Mouse (Mus musculus): ENCODE data around the gene Spata13. TPM values are rescaled to one million over a fixed set of nuclear protein-coding genes. Genes with fewer than 3 reads are reported as not detected.

Gene Spata13
- total and polyA plus RNA-seq, 2 experiments from 2014 or later, result 13.9 to 50.9 TPM

- H3K27ac ChIP-seq (ENCODE audit: low read depth), result peak overlapping the region; percentile 43
- no peak overlapping the region for H3K4me2 ChIP-seq (ENCODE audit: low read depth, low read length)
- H3K4me1 ChIP-seq (ENCODE audit: control insufficient read depth, insufficient read depth), result peaks cover 9% of the 10 kb centered on the region
- WGBS, result 20% methylated on average over 4 of the region's 4 CpGs
- H3K27me3 ChIP-seq (ENCODE audit: control insufficient read depth, insufficient read depth, low read length), result no peaks in the 10 kb centered on the region
- ATAC-seq (ENCODE audit: insufficient read depth, low read depth) (no peak), DNase-seq (ENCODE audit: low spot score) (peak; percentile 45)
- TF ChIP-seq CTCF (IDR thresholded peaks at IDR 0.05; ENCODE audit: low read depth), result no peak
- no peak for TF ChIP-seq EP300 (IDR thresholded peaks at IDR 0.05; ENCODE audit: low read depth)
- no peak overlapping the region for H3K9ac ChIP-seq (replicated peaks; ENCODE audit: low read depth, low read length)
- no peaks in the 10 kb centered on the region for H3K9me3 ChIP-seq (replicated peaks; ENCODE audit: control insufficient read depth, low read length)
- H3K4me3 ChIP-seq (ENCODE audit: low read depth, low read length), result no peak overlapping the region
- no peaks in the 10 kb centered on the region for H3K36me3 ChIP-seq (replicated peaks; ENCODE audit: control insufficient read depth, insufficient read depth, low read length)
Measured at GRCm38 (mm10) chr14:60597571-60597970, 36.2 kb upstream of the Spata13 start.

DNA sequence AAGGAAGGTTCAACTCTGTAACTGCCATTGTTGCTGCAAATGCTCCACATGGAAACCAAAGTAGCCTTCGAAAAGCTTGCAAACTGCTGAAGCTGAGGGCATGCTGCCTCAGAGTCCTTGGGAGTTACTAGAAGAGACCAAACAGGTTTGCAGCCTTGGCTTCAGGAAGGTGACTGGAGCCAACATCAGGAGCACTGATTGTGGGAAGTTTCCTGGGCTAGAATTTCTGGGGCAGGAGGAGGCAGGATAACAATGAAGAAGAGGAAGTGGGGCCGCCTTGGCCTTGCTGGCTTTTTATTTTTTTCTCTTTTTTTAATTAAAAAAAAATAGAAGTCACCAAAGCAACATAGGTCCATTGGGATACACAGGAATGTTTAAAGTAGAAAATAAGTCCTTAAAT lies 34.8 kb upstream of the Spata13 start:
- Histone ChIP-seq H3K27me3 (ENCODE audit: control insufficient read depth, insufficient read depth, low read length) (no peaks in the 10 kb centered on the region), H3K36me3 (replicated peaks; ENCODE audit: control insufficient read depth, insufficient read depth, low read length) (no peaks in the 10 kb centered on the region), H3K9me3 (replicated peaks; ENCODE audit: control insufficient read depth, low read length) (no peaks in the 10 kb centered on the region), H3K4me3 (ENCODE audit: low read depth, low read length) (no peak overlapping the region), H3K27ac (ENCODE audit: low read depth) (peak overlapping the region; percentile 34; the same call in 1 of the 2 replicates), H3K9ac (replicated peaks; ENCODE audit: low read depth, low read length) (no peak overlapping the region), H3K4me2 (ENCODE audit: low read depth, low read length) (no peak overlapping the region), H3K4me1 (ENCODE audit: control insufficient read depth, insufficient read depth) (no peaks in the 10 kb centered on the region)
- no peak for TF ChIP-seq EP300 (IDR thresholded peaks at IDR 0.05; ENCODE audit: low read depth)
- TF ChIP-seq CTCF (IDR thresholded peaks at IDR 0.05; ENCODE audit: low read depth), result no peak
- 0 out of 2 replicates have a peak, but pooled peaks have one; percentile 17 for ATAC-seq (ENCODE audit: insufficient read depth, low read depth)
- DNase-seq (ENCODE audit: low spot score), result no peak
- WGBS, result 58% methylated on average over 2 of the region's 2 CpGs

- DNase-seq (ENCODE audit: low spot score) (no peak), ATAC-seq (ENCODE audit: insufficient read depth, low read depth) (no peak)
- WGBS, result 29% methylated on average over 2 of the region's 2 CpGs
- Histone ChIP-seq H3K27ac (ENCODE audit: low read depth) (no peak overlapping the region), H3K27me3 (ENCODE audit: control insufficient read depth, insufficient read depth, low read length) (no peaks in the 10 kb centered on the region), H3K4me1 (ENCODE audit: control insufficient read depth, insufficient read depth) (no peaks in the 10 kb centered on the region), H3K4me3 (ENCODE audit: low read depth, low read length) (no peak overlapping the region), H3K9ac (replicated peaks; ENCODE audit: low read depth, low read length) (no peak overlapping the region), H3K9me3 (replicated peaks; ENCODE audit: control insufficient read depth, low read length) (no peaks in the 10 kb centered on the region), H3K4me2 (ENCODE audit: low read depth, low read length) (no peak overlapping the region), H3K36me3 (replicated peaks; ENCODE audit: control insufficient read depth, insufficient read depth, low read length) (no peaks in the 10 kb centered on the region)
- TF ChIP-seq CTCF (IDR thresholded peaks at IDR 0.05; ENCODE audit: low read depth) (no peak), EP300 (IDR thresholded peaks at IDR 0.05; ENCODE audit: low read depth) (no peak)
Measured at GRCm38 (mm10) chr14:60605564-60605963, 28.2 kb upstream of the Spata13 start.

GRCm38 (mm10) chr14:60606194-60606593 lies 27.6 kb upstream of the Spata13 start:
- WGBS, result 53% methylated on average over 4 of the region's 4 CpGs
- no peak for DNase-seq (ENCODE audit: low spot score)
- ATAC-seq (ENCODE audit: insufficient read depth, low read depth), result no peak
- Histone ChIP-seq H3K27ac (ENCODE audit: low read depth) (no peak overlapping the region), H3K4me2 (ENCODE audit: low read depth, low read length) (no peak overlapping the region), H3K9ac (replicated peaks; ENCODE audit: low read depth, low read length) (no peak overlapping the region), H3K4me1 (ENCODE audit: control insufficient read depth, insufficient read depth) (no peaks in the 10 kb centered on the region), H3K27me3 (ENCODE audit: control insufficient read depth, insufficient read depth, low read length) (no peaks in the 10 kb centered on the region), H3K9me3 (replicated peaks; ENCODE audit: control insufficient read depth, low read length) (no peaks in the 10 kb centered on the region), H3K36me3 (replicated peaks; ENCODE audit: control insufficient read depth, insufficient read depth, low read length) (no peaks in the 10 kb centered on the region), H3K4me3 (ENCODE audit: low read depth, low read length) (no peak overlapping the region)
- no peak for TF ChIP-seq CTCF (IDR thresholded peaks at IDR 0.05; ENCODE audit: low read depth)
- TF ChIP-seq EP300 (IDR thresholded peaks at IDR 0.05; ENCODE audit: low read depth), result no peak

DNA sequence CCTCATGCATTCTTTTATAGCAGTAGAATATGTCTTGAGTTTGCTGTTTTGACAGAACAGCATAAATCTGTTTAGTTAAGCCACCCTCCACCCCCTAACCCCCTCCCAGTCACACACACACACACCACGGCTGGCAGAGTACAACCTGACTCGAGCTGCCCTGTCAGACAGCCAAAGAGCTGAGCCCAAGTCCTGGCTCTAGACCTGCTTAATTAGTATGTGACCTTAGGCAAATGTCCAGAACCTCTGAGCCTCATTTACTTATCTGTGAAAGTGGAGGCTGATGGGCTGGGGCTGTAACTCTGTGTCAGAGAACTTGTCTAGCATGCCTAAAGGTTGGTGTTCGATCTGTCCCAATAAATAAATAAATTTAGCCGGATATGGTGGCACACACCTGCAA lies 26.1 kb upstream of the Spata13 start:
- Histone ChIP-seq H3K36me3 (replicated peaks; ENCODE audit: control insufficient read depth, insufficient read depth, low read length) (no peaks in the 10 kb centered on the region), H3K9ac (replicated peaks; ENCODE audit: low read depth, low read length) (no peak overlapping the region), H3K27me3 (ENCODE audit: control insufficient read depth, insufficient read depth, low read length) (no peaks in the 10 kb centered on the region), H3K4me3 (ENCODE audit: low read depth, low read length) (no peak overlapping the region), H3K4me1 (ENCODE audit: control insufficient read depth, insufficient read depth) (no peaks in the 10 kb centered on the region), H3K9me3 (replicated peaks; ENCODE audit: control insufficient read depth, low read length) (no peaks in the 10 kb centered on the region), H3K27ac (ENCODE audit: low read depth) (no peak overlapping the region), H3K4me2 (ENCODE audit: low read depth, low read length) (no peak overlapping the region)
- no peak for ATAC-seq (ENCODE audit: insufficient read depth, low read depth)
- no peak for TF ChIP-seq CTCF (IDR thresholded peaks at IDR 0.05; ENCODE audit: low read depth)
- TF ChIP-seq EP300 (IDR thresholded peaks at IDR 0.05; ENCODE audit: low read depth), result no peak
- WGBS, result 58% methylated on average over 4 of the region's 4 CpGs
- DNase-seq (ENCODE audit: low spot score), result no peak

GRCm38 (mm10) chr14:60609160-60609559 lies 24.6 kb upstream of the Spata13 start:
- no peak overlapping the region for H3K9ac ChIP-seq (replicated peaks; ENCODE audit: low read depth, low read length)
- DNase-seq (ENCODE audit: low spot score), result no peak
- no peaks in the 10 kb centered on the region for H3K27me3 ChIP-seq (ENCODE audit: control insufficient read depth, insufficient read depth, low read length)
- no peak overlapping the region for H3K4me2 ChIP-seq (ENCODE audit: low read depth, low read length)
- WGBS, result 86% methylated on average over 1 of the region's 1 CpGs
- no peaks in the 10 kb centered on the region for H3K4me1 ChIP-seq (ENCODE audit: control insufficient read depth, insufficient read depth)
- no peaks in the 10 kb centered on the region for H3K9me3 ChIP-seq (replicated peaks; ENCODE audit: control insufficient read depth, low read length)
- H3K27ac ChIP-seq (ENCODE audit: low read depth), result no peak overlapping the region
- TF ChIP-seq CTCF (IDR thresholded peaks at IDR 0.05; ENCODE audit: low read depth) (no peak), EP300 (IDR thresholded peaks at IDR 0.05; ENCODE audit: low read depth) (no peak)
- H3K4me3 ChIP-seq (ENCODE audit: low read depth, low read length), result no peak overlapping the region
- no peak for ATAC-seq (ENCODE audit: insufficient read depth, low read depth)
- no peaks in the 10 kb centered on the region for H3K36me3 ChIP-seq (replicated peaks; ENCODE audit: control insufficient read depth, insufficient read depth, low read length)

Measured in heart, postnatal 0 days (tissue).